Mouse (Mus musculus): ENCODE results near the gene Rad51b. TPM values are rescaled to one million over a fixed set of nuclear protein-coding genes. Genes with fewer than 3 reads are reported as not detected.

Gene Rad51b
- total and polyA plus RNA-seq, 3 experiments = 6.5 to 8.6 (median 8.5) TPM

DNA sequence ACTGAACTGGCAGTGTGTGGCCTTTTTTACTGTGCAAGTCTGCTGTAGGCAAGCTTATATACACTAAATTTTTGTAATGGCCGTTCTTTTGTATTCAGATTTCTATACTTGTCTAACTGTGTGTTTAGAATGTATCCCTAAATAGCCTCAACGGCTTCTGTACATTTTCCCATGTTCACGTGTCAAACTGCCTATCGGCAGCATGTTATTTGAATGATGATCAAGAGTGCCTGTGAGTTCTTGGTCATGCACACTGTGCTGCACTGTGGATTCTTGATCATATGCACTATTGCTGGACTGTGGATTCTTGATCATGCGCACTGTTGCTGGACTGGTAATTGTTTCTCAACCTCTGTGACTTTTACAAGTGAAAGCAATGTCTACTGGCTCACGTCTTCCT lies 417.4 kb downstream of the Rad51b start:
- no peak overlapping the region for H3K4me2 ChIP-seq (ENCODE audit: insufficient read depth, low read depth, poor library complexity, severe bottlenecking)
- no peak overlapping the region for H3K4me3 ChIP-seq (replicated peaks in 1 of 3; ENCODE audit: low read depth in 2 of 3, low read length in 2 of 3, poor library complexity in 1 of 3)
- in situ Hi-C loops (cut with MboI; ENCODE audit: low pct_ligation_motif_present, low pct_unique_long_range_greater_than_20kb, low sequenced_read_pairs) (no loop called here), dilution Hi-C loops (cut with MboI; ENCODE audit: extremely low pct_ligation_motif_present, extremely low pct_unique_long_range_greater_than_20kb, low sequenced_read_pairs) (no loop called here)
- DNase-seq (ENCODE audit: extremely low read depth) = no peak
- no peaks in the 10 kb centered on the region for H3K27me3 ChIP-seq (replicated peaks)
- peaks cover 0 to 2% of the 10 kb centered on the region in 2 experiments; a peak in 1 of 4 replicates for H3K4me1 ChIP-seq (ENCODE audit: control insufficient read depth in 1 of 2, insufficient read depth in 2 of 2)
- H3K79me2 ChIP-seq (replicated peaks; ENCODE audit: control insufficient read depth, extremely low read depth, insufficient read depth, poor library complexity, severe bottlenecking) = no peaks in the 10 kb centered on the region
- TF ChIP-seq UBTF (IDR thresholded peaks at IDR 0.05; ENCODE audit: low read depth, low read length) (no peak), EP300 (IDR thresholded peaks at IDR 0.05; ENCODE audit: low read length) (no peak)
- H3K9me3 ChIP-seq (replicated peaks; ENCODE audit: low read length) = no peaks in the 10 kb centered on the region
- no peak overlapping the region for H3K9ac ChIP-seq (ENCODE audit: insufficient read depth, low read depth)
- H3K36me3 ChIP-seq (replicated peaks in 1 of 2; ENCODE audit: control insufficient read depth in 1 of 2, insufficient read depth in 1 of 2, low read length in 1 of 2) = no peaks in the 10 kb centered on the region
- H3K27ac ChIP-seq (ENCODE audit: insufficient read depth, low read depth) = no peak overlapping the region

DNA sequence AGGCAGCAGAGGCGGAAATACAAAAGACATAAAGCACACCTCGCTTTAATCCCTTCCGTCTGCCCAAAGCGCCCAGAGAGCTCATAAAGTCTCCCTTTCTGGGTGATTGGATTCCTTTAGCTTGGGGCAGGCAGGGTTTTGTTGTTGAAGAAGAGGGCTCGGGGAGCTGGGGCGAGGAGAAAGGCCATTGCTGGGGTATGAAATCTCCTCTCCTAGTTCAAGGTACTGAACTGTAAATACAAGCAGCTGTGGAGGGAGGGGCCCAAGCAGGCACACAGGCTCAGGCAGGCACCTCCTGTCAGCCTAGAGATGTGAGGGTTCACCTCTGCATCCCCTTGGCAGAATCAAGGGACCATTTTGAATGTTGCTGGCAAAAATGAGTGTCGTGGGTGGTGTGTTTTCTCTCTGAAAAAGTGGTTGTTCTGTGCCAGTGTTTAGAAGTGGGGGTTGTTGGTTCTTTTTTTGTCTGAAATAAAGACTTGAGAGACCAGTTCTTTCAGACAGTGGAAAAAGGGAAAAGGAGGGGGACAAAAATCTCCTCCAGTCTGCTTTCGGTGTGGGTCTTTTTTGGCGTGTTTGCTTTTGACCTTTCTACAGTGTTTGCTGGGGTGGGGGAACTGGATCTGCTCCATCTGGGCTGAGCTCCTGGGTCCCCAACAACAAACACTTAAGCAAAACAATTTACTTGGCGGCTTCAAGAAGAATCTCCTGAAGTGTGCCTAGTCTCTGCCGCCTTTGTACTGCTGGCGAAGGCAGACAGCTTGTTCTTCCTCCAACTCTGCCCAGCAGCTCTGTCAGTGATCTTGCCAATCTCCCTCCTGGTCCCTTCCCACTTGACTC lies 418.6 kb downstream of the Rad51b start:
- H3K4me1 ChIP-seq (ENCODE audit: control insufficient read depth in 1 of 2, insufficient read depth in 2 of 2) = peaks cover 3 to 12% of the 10 kb centered on the region in 2 experiments; a peak in 3 of 4 replicates
- no peaks in the 10 kb centered on the region for H3K27me3 ChIP-seq (replicated peaks)
- TF ChIP-seq USF1 (IDR thresholded peaks at IDR 0.05; ENCODE audit: low read depth, low read length) (no peak), ZKSCAN1 (IDR thresholded peaks at IDR 0.05; ENCODE audit: borderline replicate concordance, low read depth, low read length) (no peak), ETS1 (conservative IDR thresholded peaks at IDR 0.05; ENCODE audit: low read depth, low read length) (no peak), CHD2 (IDR thresholded peaks at IDR 0.05; ENCODE audit: low read length) (no peak), MEF2A (IDR thresholded peaks at IDR 0.05; ENCODE audit: borderline replicate concordance, low read depth, low read length) (no peak), USF2 (conservative IDR thresholded peaks at IDR 0.05; ENCODE audit: low read depth, low read length) (no peak), TCF12 (IDR thresholded peaks at IDR 0.05; ENCODE audit: low read depth, low read length) (no peak), BHLHE40 (IDR thresholded peaks at IDR 0.05; ENCODE audit: low read depth, low read length) (no peak), CHD1 (IDR thresholded peaks at IDR 0.05; ENCODE audit: low read depth, low read length) (no peak), SMC3 (IDR thresholded peaks at IDR 0.05; ENCODE audit: low read depth, low read length) (no peak), NELFE (IDR thresholded peaks at IDR 0.05; ENCODE audit: low read depth, low read length) (no peak), JUND (conservative IDR thresholded peaks at IDR 0.05; ENCODE audit: low read depth, low read length) (no peak), NRF1 (IDR thresholded peaks at IDR 0.05; ENCODE audit: low read depth, low read length) (no peak), ELF1 (IDR thresholded peaks at IDR 0.05; ENCODE audit: low read depth, low read length) (no peak), TBP (conservative IDR thresholded peaks at IDR 0.05; ENCODE audit: low read depth, low read length) (no peak), MXI1 (IDR thresholded peaks at IDR 0.05; ENCODE audit: low read depth, low read length) (no peak), EP300 (IDR thresholded peaks at IDR 0.05; ENCODE audit: low read length) (no peak), MAZ (IDR thresholded peaks at IDR 0.05; ENCODE audit: low read depth, low read length) (no peak), ZMIZ1 (IDR thresholded peaks at IDR 0.05; ENCODE audit: low read depth, low read length) (no peak), CTCF (conservative IDR thresholded peaks at IDR 0.05 in 1 of 2, IDR thresholded peaks at IDR 0.05 in 1 of 2; ENCODE audit: low read depth in 2 of 2, low read length in 2 of 2) (no peak)
- H3K27ac ChIP-seq (ENCODE audit: insufficient read depth, low read depth) = no peak overlapping the region
- no peak overlapping the region for H3K9ac ChIP-seq (ENCODE audit: insufficient read depth, low read depth)
- no peak overlapping the region for H3K4me2 ChIP-seq (ENCODE audit: insufficient read depth, low read depth, poor library complexity, severe bottlenecking)
- no peaks in the 10 kb centered on the region for H3K36me3 ChIP-seq (replicated peaks in 1 of 2; ENCODE audit: control insufficient read depth in 1 of 2, insufficient read depth in 1 of 2, low read length in 1 of 2)
- no peak for DNase-seq (ENCODE audit: extremely low read depth)
- in situ Hi-C loops (cut with MboI; ENCODE audit: low pct_ligation_motif_present, low pct_unique_long_range_greater_than_20kb, low sequenced_read_pairs) (no loop called here), dilution Hi-C loops (cut with MboI; ENCODE audit: extremely low pct_ligation_motif_present, extremely low pct_unique_long_range_greater_than_20kb, low sequenced_read_pairs) (no loop called here)
- no peaks in the 10 kb centered on the region for H3K79me2 ChIP-seq (replicated peaks; ENCODE audit: control insufficient read depth, extremely low read depth, insufficient read depth, poor library complexity, severe bottlenecking)
- H3K4me3 ChIP-seq (replicated peaks in 1 of 3; ENCODE audit: low read depth in 2 of 3, low read length in 2 of 3, poor library complexity in 1 of 3) = no peak overlapping the region
- H3K9me3 ChIP-seq (replicated peaks; ENCODE audit: low read length) = no peaks in the 10 kb centered on the region
